Mouse (Mus musculus) right cerebral cortex, postnatal 14 days (tissue): Measurements from ENCODE around the gene Onecut1.

Experiments
- DNase-seq: peaks from one replicate; pipeline ENCODE4 v3.0.0; 2022

Gene Onecut1

DNA sequence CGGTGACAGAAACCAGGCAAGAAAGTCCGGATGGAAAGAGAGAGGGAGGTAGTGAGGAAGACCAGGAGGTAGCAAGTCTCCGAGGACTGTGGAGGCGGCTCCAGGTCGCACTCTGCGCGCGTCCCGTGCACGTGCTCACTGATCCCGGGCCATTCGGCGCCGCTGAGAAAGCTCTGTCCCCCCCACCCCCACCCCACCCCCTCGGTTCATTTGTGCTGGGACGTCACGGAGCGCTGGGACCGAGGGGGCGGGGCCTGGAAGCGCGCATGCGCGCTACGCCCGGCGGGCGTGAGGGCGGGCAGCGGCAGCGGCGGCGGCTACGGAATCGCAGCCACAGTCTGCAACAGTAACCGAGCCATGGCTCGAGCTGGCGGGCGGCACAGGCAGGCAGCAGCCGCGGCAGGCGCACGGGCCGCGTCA lies at the start of gene Onecut1:
Onecut1 (plus strand) TSS at position 361 of the 420 bp plus-strand sequence.
- peak; percentile 48 for DNase-seq

DNA sequence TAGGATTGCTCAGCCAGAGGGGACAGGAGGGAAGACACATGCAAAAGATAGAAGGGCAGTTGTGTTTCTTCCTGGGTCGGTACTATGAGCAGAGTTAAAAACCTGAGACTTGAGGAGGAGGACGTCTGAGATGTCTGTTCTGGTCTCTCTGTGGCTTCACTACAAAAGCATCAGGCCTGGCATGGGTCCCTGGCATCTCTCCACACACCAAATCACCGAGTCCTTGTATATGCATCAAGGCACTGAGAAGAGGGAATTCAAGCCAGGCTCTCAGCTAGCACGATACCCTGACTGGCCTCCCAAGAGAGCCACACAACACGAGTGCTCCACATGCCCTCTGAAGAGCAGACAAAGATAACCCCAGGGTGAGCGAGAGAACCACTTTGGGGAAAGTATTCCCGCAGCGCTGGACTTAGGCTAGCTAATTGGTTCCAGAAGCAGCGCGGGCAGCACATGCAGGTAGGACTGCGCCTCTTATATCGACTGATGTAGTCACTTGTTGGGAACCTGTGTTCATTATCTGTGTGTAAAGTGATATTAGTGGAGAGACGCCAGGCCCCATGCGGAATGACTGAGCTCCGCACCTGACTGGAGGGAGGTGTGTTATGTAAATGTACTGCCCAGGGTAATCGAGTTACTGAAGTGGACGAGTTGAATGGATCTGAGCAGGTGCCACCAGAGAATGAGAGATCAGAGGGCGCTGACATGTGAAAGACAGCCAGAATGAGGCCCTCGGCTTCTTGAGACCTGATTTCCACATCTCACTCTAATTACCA lies 41.8 kb upstream of the Onecut1 start:
- DNase-seq: no peak

DNA sequence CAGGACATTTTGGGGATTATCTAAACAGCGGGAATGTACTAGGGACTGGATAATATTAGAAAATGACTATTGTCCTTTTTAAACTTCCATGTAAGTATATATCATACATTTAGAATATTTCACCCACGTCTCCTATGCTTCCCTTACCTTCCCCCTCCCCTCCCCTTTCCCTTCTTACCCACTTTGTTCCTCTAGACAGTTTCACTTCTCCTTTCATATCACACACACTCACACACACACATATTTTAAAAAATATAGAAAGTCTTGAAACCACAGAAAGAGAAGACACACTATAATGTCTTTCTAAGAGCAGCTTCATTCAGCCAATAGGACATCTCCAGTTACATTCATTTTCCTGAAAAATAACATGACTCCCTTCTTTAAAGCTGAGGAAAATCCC lies 36.6 kb upstream of the Onecut1 start:
- DNase-seq: no peak

DNA sequence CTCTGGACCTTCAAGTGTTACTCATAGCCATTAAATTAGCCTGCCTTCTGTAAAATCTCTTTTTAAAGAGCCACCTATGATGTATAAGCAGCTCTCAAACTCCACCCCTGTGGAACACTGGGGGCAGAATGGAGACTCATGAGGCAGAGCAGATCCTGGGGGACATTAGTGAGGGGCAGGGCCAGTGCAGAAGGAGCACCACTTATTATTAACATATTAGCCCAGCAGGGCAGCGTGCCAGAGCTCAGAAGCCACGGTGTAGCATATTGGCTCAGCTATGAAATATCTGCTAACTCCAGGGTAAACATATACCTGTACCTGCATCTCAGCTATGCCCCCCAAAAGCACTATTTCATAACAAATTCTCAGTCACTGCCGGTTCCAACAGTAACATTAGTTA lies 32.5 kb upstream of the Onecut1 start:
- no peak for DNase-seq

DNA sequence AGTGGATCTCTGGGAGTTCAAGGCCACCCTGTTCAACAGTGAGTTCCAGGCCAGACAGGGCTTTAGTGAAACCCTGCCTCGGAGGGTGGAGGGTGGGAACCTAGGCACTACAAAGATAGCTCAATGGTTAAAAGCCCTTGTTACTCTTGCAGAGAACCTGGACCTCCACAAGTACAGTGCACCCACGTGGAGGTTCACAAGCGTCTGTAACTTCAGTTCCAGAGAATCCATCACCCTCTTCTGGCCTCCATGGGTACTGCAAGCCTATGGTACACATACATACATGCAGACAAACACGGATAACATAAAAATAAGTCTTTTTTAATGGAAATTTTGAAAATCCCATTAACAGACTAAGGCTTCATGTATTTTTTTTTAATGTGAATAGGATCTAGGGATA lies 18.8 kb upstream of the Onecut1 start:
- DNase-seq: no peak

DNA sequence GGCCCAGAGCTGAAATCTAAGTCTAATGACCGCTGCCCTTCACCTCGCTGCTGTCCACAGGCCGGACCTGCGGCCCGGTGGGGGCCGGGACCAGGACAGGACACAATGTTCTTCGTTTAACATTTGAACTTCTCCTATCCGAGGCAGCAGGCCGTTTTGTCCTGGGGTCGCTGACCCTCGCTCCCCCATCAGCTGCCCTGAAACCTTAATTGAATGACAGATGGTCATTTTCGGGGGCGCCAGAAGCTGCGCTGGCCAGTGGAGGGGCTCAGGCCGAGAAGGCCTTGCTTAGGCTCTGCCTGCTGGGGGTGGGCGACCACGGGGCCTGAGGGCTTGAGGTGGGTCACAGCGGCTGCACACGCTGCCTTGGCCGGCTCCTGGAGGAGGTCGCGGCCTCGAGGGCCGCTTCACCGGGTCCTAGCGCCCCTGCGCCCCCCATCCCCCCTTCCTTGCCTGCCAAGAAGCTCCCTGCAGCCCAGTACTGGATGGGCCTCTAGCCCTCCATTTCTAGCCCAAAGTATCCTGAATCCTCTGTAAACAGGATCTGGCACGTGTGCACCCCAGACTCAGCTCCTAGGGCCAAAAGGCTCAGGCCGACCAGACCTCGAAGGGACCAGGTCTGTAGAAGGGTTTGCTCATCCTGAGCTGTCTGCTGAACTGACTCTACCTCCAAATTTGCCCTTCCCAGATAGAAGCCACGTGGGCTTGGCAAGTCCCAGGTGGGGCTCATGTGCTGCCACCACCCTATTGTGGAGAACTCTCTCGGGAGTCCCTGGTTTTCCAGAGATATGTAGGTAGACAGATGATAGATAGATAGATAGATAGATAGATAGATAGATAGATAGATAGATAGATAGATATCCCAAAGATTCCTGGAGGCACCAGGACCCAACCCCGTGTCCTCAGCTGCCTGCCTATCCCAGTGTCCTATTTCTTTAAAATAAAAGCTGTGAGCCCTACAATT lies 14.6 kb upstream of the Onecut1 start:
- DNase-seq: no peak

DNA sequence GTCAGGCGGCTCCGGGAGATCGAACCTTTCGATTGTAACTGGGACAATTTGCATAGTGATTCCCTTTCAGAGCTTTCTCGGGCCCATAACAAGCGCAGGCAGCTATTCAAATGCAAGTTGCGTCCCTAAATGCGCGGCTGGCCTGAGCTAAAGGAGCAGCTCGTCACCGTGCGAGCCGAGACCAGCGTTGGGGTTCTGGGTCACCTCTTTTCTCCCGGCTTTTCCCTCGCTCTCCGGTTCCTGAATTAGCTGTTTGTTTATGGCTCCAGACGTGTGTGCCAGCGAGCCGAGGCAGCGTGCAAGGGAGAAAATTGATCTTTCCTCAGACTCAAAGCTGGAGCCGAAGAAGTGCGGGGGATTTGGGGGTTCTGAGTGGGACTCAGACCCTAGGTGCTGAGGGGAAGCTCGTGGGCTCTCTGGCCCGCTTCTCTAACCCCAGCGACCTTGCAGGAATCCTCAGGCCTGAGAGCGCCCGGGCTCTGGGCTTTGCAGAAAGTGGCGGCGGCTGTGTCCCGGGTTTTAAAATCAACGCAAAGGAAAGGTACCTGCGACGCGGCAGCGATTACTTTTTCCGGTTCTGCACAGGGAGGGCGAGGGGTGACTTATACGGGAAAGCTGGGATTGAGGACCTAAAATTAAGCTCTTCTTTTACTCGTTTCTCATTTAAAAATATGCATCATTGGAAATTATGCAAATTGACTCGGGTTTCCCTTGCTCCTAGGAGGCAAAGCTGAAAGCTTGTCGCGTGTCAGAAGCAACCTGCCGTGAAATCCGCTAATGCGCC lies 13.1 kb upstream of the Onecut1 start:
- no peak for DNase-seq

DNA sequence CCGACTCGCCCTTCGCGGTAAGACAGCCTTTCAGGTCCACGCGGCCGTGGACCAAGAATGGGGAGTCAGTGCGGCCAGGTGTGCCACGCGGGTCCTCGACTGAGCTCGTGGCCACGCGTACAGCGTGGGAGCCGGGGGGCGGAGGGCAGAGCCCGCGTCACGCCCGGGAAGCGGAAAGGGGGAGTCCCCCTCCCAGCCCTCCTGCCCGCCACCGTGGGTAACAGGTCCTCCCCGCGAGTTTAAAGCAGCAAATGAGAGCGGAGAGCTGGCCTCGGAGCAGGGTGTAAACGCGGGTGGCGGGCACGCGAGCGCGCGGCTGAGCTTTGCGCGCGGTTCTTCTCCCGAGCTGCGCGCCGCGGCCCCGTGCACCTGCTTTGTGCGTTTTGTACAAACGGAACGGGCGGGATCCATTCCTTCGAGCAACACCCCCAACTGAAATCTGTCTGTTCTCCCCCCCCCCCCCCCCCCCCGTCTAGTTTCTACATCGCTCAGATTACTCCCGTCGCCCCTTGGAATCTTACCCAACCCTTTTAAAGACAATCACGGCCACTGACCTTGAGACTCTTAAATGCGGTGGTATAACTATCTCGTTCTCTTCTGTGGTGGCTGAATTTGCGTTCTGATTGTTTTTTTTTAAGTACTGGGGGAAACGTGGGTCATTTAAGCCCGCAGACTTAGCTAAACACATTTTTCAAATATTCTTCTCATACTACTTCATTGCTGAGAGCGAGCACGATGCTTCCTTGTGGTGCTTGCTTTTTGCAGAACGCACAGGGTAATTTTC lies 12.3 kb upstream of the Onecut1 start:
- no peak for DNase-seq

DNA sequence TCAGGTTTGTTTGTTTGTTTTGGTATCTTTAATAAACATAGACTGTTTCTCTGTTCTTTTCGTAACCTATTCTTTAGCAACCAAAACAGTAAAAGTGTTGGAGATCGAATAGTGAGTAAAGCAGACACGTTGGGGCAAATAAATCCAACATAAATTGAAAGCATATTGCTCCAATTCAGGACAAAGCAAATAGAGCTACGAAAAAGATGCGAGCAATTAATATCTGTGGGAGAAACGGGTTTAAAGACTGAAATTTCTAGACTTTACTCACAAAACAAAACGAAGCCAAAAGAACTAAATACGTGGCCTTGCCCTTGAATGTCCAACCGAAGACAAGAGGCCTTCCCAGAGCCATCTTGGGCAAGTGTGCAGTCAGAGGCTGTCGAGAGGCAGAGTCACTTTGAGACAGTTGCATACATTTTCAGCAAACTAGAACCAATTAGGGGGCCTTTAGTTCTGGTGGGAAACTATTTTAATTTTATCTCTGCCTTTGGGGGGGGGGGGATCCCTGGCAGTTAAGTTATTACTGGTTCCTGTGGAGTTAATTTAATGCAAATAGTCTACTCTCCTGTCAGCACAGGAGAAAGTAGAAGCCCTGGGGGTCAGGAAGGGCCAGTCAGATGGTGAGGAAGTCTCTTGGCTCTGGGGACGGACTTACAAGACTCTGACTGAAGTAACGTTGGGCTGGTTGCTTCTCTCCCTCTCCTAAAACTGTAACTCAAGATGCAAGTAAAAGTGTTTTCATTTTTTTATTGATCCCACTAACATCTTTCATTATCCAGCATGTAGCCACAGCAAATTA lies 11.5 kb upstream of the Onecut1 start:
- DNase-seq: no peak

DNA sequence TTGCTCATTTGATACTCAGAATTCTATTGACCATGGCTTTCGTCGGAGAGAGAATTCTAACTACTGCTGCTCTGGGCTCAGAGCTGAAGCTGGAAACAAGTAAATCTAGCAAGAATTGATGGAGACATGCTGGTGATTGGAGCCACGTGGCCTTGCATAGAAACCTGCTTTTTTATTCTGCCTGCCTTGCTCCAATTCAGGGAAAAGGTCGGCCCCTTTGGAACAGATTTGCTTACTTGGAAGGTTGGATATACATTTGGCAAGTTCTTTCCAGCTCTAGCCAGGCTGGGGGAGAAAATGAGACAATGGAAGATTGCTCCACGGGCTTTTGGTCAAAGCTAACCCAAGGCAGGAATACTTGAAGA lies 11.0 kb upstream of the Onecut1 start:
- DNase-seq: no peak

DNA sequence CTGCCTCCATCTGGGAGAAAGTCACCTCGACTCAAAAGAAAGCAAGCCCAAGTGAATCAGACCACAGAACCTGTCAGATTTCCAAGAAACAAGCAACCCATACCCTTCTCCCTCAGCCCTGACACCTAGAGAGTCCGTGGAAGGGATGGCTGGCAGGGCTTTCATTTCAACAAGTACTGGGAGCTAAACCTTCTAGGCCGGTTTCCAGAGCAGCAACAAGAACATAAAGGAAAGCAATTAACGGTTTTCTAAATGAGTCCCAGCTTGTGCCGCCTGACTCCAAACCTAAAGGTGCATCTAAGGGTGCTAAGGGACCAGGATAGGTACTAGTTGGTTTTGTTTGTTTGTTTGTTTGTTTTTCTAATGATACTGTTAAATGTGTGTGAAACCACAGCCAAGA lies 10.1 kb upstream of the Onecut1 start:
- DNase-seq: no peak

DNA sequence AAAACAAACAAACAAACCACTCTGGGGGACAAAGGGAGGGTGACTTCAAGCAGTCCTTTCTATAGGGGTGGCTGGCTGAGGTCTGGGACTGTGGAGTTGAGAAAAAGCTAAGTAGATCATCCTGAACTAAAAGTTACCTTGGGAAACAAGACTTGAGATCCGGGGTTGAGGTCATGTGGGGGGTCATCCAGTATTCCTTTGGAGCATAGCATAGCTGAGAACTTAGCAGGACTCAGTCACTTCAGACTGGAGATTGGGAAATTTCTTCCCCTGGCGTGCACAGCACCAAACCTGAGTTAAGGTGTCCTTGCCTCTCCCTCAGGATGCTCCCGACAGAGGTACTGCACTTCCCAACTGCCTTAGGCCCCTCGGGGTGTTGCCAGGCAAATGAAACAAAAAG lies 9.4 kb upstream of the Onecut1 start:
- DNase-seq: no peak

DNA sequence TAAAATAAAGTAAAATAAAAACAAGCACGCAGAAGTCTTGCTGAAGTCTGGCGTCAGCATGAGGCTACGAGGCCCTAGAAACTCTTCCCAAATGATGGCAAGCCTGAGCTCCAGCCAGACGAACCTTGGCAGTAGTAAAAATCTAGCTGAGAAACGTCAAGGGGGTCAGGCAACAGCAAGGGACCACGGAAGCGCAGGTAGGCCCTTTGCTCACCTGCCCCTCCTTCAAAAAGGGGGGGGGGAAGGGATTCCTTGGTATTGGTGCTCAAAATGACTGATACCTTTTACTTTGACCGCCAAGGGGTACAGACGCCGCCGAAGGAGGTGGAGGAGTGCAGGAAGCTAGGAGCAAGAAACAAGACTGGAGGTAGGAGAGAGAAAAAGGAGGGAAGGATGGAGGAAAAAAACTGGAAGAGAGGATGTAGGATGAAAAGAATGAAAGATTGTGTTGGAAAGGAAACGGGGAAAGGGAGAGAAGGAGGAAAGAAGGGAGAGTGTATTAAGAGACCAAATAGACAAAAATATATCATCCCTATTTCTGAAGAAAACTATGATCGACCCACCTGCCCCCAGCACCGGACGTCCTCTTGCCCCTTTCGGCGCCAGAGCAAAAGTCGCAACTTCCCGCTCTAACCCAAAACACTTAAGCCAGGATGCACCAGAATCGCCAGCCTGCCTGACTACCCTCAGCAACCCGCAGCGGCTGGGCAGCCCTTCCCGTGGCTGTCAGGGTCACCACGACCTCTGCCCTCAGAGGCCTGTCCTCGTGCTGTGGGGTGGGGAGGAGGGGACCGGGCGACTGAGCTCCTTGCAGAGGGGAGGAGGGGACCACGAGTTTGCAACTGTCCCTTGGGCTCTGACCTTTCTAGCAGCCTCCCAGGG lies 8.3 kb upstream of the Onecut1 start:
- no peak for DNase-seq

DNA sequence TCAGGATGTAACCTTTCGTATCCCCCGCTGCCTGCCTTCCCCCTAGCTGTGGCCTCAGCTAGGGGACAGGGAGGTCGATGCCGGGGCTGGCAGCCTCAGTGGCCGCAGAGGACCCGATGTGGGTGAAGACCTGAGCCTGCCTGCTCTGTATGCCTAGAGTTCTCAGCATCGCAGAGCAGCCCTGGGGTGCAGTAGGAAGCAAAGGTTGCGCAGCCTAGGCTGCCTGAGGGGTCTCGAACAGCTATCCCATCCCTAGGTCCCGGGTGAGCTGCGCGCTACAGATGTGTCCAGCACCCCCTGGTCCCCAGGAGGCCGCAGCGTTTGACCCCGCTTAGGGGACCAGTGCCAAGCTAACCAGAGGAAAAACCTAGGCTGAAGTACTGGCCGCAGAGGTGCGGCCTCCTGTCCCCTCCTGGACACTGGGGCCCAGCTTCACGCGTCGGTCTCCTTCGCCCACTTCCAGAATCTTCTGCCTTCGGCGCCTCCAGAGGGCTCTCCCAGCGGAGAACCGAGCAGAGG lies 7.6 kb upstream of the Onecut1 start:
- no peak for DNase-seq

DNA sequence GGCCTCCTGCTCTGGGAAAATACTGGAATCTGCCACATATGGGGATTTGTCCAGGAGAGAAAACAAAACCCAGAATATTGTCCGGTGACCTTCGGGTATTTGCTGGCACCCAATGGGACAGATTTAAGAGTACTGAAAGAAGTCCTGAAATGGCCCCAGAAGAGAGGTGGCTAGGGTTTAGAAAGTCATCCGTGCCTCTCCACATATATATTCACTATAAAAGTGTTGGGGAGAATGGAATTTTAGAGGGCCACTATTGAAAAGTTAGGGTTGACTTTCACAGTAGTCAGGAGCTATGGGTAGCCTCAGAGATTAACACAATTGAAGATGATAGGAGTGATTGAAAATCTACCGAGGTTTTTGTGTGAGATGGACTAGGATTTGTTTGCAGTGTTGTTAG lies 6.3 kb upstream of the Onecut1 start:
- no peak for DNase-seq

DNA sequence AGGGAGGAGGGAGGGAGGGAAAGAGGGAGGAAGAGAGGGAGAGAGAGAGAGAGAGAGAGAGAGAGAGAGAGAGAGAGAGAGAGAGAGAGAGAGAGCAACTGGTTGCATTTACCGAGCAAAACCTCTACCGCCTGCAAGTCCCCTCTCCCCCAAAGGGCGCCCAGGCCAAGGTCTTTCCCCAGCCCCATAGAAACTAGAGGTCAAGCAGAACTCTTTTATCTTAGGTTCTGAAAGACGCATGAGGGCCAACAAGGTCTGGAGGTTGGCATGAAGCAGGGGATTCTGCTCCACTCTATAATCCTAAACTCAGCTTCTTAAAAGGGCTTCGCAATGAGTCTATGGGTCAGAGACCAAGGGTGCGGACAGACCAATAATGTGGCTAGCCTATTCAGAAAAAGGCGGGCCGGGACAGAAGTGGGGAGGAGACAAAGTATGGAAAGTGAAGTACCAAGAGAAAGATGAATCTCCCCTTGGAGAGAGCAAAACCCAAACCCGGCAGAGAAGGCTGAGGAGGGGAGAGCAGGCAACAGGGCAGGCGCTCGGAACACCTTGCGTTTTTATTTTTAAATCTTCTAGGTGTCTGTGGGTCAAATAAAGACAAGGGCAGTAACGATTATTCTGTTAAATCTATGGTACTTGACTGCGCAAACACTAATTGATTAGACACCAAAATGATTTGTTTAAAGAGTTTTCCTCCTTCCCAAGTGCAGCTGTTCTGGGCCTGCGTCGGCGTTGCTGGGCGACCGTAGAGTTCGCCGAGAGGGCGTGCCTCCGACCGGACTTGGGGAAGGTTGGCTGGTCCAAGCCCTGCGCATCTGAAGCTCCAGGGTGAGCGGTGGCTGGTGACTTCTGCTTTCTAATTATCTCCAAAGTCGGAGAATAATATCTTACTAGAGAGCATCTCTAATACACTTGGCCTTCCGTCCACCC lies 4.9 kb upstream of the Onecut1 start:
- DNase-seq: no peak

DNA sequence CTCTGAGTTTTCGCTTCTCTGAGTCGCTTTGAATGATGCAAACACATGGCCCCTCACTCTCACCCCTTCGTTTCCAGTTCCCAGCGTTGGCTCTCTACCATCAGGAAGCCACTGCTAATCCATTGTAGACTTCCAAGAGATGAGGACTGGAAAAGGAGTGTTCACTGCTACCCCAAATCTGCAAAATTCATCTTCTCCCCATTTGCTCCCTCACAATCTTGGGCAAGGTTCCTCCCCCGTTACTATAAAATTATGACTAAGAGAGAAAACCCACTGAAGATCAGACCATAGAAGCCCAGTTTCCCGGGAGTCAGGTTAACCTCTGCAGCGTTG lies 4.2 kb upstream of the Onecut1 start:
- DNase-seq: no peak

DNA sequence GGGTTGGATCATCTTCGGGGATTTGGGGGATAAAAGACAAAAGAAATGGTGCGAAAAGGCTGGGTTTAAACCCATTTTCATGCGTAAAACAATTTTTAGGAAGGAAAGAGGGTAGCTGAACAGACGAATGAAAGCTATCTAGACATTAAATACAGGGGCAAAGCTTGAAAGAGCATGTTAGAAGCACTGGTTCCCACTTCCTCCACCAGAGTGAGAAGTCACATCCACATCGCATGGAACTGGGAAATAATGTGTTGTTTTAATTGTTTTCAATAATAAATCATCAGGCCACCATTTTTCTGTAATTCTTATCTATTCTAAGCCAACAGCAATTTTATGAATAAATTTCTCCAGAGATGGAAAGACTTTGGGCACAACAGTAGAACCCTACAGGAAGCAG lies 3.6 kb upstream of the Onecut1 start:
- DNase-seq: no peak

DNA sequence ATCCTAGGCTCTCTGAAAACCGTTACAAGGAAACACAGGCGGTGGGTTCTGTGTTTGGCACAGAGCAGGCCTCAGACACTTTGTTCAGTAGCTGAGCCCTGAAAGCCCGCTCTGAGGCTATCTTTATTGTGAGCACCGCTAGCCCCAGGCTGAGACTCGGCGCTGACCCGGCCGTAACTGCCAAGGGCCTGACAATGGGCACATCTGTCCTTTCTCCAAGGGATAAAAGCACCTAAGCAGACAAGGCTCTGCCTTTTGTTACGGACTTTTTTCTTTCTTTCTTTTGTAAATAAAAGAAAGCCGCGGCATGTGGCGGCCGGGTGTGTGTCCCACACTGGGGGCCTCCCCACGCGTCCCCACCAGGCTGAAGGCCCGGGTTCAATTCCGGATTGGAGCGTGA lies 1.3 kb upstream of the Onecut1 start:
- no peak for DNase-seq
